Mouse (Mus musculus) mesoderm, embryonic 11.5 days (tissue): ENCODE results near the gene Myh9.

Experiments used
- DNase-seq: peaks from one replicate; pipeline ENCODE4 v3.0.0-alpha.2; 2012; ENCODE audit warnings: low read depth, low spot score

Gene Myh9

DNA sequence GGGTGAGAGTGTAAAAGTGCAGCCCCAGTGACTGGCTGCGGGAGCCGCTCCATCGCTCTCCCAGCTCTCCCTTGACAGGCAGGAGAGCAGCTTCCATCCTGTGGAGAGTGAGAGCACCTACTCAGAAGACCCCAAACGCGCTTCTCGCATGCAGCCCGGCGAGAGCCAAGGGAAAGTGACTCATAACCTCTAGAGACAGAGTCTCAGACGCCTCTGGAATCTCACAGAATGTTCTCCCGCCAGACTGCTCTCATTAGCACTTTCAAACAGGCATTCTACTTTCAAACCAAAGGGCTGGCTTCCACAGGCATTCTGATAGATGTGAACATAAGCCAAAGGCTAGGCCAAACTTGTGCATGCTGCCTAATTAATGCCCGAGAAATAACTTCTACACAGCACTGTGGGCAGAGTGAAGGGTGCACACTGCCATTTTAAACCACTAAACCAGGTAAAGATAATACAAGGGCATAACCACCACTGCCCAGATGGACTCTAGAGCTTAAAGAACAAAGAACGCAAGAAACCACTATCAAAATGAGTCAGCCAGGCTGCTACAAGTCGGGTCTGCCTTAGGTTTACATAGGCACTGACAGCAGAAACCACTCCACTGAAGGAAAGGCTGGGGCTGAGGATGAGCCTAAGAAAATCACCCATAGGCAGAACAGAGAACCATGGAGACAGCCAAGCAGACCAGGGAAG is 35.3 kb downstream of the Myh9 start:
- no peak for DNase-seq

DNA sequence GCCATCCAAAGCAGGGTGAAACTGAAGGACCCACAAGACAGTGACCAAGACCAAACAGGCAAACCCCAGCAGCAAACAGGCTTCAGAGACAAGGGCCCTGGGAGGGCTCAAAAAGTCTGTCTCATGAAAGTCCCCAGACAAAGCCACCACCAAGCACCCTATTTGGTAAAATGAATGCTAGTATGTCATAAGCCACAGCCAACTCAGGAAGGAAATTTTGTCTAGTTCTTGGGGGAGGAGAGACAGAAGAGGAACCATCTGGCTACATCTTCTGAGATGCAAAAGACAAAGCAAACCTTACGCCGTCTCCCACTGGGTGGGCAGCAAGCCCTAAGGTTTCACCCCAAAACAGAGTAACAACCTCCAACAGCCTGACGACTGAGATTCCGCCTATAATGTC is 36.3 kb downstream of the Myh9 start:
- no peak for DNase-seq

DNA sequence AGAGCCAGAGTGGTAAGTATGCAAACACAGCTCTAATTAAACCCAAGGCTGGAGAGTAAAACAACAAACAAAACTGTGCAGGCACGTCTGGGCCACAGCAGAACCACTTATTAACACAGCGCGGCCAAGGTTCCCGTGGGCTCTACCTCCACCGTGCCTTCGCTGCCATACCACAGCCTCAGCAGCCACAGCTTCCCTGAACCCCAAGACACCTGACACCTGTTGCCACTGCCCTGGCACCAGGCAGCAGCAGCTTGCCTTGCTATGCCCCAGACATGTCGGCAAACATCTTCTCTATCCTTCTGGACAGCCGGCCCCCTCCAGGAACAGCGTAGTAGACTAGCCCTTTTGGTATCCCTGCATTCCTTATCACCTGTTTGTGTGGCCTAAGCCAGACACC is 37.0 kb downstream of the Myh9 start:
- DNase-seq: no peak

DNA sequence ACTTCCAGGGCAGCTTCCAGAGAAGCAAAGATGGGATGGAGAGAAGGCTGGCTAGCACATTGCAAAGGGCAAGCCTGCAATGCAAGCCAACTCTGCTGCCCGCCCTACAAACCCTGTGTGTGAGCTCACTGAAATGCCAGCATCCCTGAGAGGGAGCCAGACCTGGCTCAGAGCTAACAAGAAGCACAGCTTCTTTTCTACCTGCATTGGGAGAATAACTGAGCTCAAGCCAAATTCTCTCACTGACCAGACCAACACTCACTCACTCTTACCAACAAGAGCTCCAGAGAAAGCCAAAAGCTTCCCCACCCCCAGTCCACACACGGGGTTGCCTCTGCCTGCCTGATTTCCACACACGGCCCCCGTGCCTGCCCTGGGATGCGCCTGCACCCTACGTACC is 37.5 kb downstream of the Myh9 start:
- DNase-seq: no peak

DNA sequence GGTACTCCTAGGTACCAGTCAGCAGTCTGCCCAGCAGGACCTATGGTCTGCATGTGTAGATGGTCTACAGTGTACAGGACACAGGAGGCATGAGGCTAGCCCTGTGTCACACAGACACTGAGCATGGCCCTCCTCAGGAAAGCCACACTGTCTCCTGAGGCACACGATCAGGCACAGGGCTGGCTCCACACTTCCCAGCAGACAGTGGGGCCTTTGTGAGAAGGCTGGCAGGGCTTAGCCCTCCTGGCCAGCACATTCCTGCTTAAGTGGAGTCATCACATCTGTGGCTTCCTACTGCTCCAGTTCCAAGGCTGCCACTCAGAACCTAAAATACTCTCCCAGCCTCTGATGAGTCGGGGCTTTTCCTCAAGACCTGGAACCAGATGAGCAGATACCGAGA is 38.2 kb downstream of the Myh9 start:
- DNase-seq: no peak

DNA sequence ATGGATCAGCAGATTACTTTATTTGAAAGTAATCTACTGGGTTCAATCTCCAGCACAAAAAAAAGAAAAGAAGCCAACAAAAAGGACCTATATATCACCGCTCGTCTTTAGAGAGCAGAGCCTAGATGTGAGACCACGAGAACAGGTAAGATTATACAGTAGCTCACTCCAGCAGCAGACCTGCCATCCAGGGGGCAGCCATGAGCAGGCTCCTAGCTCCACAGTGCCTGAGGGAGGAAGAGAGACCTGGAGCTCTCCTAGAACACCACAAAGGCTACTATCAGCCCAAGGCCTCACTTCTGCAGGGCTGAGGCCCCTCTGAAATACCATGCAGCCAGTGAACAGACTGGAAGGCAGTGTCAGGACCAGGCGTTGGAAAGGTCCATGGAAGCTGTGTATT is 39.0 kb downstream of the Myh9 start:
- no peak for DNase-seq

DNA sequence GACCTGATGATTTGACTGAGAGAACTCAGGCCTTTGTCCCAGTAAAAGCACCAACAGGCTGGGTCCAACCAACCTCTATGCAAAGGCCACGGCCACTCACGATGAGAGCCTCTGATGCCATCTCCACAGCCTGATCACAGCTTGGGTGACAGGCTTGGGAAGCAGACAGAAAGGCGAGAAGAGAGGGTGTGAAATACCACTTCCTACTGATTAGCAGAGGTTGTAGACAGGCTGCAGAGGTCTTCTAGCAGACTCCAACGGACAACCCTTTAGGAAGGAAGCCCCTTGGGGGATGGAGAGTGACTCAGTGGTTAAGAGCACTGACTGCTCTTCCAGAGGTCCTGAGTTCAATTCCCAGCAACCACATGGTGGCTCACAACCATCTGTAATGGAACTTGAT is 40.8 kb downstream of the Myh9 start:
- no peak for DNase-seq

DNA sequence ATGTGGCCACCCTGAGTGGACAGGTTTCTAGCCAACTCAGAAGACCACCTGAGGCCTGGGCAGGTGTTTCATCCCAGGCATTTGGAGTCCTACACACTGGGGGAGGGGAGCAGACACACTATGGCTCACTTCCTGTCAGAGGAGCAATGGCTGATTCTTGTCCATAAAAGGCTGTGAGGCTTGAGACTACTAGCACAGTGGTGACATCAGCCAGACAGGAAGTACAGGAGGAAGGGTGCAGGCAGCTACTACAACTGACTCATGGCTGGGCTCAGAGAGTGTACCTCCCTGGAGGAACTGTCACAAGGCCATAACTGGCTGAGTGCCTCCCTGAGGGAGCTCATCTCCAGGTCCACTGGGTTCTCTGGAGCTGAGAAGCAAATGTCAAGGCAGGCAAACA is 41.5 kb downstream of the Myh9 start:
- no peak for DNase-seq

DNA sequence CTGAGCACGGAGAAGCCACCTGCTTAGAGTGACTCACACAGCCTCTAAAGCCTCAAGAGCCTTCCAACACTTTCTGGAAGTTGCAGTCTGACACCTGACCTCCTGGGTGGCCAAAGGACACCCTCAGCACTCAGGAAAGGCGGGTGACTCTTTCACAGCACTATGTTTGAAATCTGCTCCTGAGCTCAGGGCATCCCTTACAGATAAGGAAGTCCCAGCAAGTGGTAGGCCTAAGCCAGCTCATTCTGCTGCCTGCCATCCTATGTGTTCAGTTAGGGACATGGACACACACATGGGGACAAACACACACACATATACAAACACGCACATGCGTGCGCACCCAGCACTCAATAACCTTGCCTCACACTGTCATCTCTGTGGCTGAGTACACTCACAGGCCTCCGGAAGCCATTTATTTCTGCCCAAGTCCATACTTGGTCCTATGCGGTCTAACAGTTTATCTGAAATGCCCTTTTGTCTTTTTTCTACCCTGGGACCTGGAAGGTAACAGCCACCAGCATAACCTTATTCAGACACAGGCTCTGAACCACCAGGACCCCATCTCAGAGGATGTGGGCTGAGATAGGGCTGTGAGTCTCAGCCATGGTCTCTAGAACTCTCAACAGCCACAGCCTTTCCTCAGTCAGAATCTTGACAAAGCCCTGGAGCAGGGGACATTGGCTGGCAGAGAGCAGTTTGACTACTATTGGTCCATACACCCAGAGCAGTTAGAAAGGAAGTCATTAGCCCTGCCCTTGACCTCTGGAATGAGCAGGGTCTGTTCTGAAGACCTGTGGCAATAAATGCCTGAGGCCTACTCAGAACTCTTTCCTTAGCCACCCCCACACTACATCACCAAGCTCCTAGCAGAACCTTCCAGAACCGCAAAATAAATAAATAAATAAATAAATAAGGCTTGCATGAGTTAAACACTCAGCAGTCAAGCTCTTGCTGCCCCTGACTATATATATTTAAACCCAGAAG is 42.2 kb downstream of the Myh9 start:
- DNase-seq: no peak

DNA sequence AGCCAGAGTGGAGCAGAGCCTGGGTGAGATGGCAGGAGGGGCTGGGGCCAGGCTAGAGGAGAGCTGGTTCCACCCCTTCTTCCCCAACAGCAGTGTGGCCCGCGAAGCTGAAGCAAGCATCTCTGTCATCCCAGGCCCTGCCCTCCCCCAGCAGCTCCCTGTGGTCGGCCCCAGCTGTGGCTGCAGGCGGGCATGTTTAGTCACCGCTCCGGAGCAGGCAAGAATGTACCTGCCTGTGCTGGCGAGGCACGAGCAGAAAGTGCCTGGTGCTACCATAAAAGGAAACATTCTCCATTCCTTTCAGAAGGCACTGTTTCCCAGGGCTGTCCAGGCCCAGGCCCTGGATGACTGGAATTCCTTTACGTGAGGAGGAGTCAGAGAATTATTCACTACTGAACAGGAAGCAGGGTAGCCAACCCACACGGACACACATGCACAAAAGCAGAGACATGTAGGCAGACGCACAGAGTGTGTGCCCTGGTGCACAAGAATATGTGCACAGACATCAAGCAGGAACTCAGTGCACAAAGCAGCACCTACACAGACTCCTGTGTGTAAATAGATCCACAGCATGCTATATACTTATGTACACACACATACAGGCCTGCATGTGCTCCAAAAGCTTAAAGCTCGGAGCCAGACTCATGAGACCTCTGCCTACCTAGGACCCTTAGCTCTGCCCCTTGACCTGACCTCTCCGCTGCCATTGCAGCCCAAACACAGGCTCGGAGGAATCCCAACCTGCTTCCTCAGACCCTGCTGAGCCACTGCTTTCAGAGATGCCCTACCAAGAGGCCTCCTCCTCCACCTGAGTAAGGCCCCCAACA is 43.1 kb downstream of the Myh9 start:
- peak; percentile 71 for DNase-seq

DNA sequence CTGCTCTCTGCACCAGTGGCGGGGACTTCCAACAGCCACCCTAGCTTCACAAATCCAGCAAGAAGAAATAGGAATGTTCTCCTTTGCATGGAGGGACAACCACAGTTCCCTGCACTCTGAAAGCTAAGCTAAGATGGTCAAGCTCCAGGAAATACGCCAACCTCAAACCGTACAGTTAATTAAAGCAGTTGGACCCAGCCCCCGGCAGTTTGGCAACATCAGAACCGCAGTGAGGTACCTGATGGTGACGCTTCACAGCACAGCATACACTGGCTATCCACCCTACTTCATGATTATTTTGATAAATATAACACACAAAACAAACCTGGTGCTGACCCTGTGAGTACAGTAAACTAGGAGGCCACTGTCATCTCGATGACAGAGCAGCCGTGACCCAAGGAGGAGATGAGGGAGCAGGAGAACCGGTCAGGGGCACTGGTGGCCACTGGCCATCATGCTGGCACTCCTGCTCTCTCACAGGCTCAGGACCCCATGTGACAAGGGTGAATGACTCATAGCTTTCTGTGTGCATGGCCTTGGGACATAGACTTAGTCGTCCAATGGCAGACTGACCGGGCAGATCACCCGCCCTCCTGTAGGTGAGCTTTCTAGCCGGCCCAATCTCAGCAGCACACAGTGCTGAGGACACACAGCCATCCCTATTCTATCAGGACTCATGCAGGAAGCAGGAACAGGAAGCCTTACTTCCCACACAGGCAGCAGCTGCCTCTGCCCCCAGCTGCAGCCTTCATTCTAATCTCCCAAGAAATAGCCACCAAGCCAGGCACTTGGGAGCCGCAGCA is 44.2 kb downstream of the Myh9 start:
- DNase-seq: no peak

DNA sequence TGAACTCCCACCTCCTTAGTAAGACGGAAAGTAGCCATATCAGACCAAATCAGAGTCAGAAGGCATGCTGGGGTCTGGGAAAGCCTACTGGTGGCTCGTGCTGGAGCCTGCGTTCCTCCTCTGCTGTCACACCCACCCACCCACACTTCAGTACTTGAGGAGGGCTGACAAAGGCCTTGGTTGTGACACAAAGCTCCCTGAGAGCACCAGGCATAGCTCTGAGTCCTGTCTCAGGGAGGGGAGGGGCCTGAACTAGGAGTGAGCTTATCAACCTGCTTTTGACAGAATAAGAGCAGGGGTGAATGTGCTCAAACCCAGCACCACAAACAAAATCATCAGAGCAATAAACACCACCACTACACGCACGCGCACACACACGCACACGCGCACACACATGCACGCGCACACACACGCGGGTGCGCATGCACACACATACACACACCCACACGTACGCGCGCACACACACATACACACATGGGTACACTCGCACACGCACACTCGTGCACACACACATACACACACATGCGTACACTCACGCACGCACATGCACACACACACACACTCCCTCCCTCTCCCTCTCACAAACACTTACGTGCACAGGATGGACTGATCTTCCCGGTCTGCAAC is 45.5 kb downstream of the Myh9 start:
- no peak for DNase-seq

DNA sequence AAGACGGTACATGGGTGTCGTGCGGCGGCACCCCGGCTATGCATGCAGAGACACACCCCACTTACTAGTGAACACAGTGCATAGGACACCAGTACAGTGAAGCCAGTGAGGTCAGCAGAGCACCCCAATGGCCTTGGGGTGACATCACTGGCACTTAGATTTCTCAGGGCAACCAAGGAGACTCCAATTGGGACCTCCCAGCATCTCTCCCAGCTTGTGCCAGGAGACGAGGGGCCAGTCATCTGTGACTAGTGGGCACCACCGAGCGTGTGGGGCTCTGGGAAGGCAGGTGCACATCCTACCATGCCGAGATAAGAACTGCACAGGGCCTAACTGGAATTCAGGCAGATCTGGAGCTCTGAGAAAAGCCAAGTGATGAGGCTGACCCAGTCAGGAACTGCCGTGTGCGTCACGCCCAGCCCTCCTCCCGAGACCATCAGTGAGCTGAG is 47.0 kb downstream of the Myh9 start:
- DNase-seq: no peak

DNA sequence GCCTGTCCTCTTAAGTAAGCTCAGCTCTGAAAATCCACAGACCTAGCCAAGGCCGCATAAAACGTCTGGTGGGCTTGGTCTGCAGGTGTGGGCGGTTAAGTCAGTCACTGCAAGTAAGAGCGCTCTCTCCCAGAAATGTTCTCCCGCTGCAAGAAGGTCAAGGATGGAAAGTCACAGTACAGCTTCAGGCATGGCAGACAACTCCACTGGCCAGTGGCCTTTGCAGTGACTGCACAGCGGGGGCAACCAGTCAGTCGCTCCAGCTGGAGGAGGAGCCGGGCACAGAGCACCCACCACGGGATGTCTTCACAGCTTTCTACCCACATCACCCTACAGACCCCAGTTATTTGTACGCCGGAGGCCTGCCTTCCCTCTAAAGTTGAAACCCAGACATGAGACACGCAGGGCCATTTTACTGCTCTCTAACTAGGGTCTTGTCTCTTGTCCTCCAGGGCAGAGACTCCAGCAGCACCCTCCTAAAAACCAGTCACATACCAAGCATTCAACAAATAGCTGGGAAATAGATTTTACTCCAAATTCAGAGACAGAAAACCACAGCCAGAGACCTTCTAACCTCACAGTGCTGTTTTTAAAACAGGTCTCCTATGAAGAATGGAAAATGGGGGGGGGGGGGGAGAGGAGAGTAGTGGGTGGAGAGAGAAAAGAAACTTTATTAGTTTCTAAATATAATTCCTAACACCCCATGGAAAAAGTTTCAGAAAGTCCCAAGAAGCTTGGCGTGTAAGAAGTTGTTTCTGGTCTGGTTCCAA is 47.7 kb downstream of the Myh9 start:
- no peak for DNase-seq

DNA sequence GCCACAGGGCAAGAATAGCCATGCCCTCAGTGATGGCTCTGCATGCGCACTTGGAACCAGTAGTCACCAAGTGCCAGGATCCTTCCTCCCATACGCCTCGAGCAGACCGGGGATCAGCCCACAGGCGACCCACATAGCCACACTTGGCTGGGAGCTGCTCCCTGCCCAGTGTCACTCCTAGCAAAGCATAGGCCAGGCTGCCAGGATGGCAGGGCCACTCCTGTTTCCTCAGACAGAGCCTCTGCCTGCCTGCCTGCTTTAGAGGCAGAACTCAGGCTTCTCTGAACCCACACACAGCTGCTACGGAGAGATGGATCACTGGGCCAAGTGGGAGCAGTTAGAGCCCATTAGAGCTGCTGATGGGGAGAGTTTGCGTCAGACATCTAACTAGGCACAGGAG is 48.4 kb downstream of the Myh9 start:
- no peak for DNase-seq

DNA sequence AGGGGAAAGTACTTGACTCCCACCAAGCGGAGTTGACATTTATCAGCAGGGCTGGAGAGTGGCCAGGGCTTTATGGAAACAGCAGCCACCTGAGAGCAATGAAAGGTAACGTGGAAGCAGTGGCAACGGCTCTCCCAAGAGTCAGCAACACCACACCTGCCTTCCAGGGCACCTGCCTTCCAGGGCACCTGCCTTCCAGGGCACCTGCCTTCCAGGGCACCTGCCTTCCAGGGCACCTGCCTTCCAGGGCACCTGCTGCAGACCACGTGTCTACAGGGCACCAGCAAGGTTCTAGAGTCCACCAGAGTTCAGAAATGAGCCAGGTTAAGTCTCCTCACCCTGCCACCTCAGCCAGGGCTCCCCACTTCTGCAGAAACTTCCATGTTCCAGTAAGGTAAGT is 48.9 kb downstream of the Myh9 start:
- DNase-seq: no peak

DNA sequence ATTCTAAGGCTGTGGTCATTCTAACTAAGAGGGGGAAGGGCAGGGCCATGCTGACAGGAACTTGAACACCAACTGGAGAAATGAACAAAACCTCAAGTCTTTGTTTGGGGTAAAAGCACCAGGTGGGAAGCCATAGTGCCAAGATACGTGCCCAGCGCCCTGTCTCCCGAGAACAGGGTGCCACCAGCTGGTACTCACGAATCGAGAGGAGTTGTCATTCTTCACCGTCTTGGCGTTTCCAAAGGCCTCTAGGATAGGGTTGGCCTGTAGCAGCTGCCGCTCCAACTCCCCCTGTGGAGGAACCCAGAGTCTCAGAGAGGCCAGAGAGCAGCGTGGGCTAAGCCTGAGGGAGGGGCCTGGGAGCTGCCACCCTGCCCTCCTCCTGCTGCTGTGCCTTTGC is 49.9 kb downstream of the Myh9 start:
- no peak for DNase-seq

DNA sequence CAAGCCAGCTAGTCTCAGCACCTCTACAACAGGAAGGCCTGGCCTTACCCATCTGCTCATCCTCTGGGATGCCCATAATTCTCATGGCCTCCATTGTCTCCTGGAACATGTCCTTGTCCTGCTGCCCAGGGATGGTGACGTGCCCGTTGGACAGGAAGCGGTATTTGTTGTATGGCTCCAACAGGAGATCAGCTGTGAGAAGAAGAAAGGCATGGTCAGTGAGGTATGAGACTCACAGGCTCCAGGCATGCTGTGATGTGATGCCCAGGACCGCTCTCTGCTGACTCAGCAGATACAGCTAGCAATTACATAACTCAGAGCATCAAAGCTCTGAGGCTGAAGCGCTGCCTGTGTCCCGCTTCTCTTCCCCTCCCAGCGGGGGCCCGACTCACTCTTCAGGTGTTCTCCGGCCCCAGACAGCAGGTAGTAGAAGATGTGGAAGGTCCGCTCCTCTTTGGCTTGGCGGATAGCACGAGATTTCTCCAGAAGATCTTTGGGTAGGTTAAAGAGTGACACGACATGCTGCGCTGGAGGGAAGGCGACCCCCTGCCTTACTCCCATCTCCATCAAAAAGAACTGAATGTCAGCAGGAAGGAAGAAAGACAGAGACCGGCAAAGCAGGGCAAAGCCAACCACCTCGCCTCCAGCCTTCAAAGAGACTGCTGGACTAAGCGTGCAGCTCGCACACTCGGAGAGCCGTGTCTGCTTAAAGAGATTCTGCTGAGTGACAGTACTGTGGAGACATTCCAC is 51.1 kb downstream of the Myh9 start:
- no peak for DNase-seq

DNA sequence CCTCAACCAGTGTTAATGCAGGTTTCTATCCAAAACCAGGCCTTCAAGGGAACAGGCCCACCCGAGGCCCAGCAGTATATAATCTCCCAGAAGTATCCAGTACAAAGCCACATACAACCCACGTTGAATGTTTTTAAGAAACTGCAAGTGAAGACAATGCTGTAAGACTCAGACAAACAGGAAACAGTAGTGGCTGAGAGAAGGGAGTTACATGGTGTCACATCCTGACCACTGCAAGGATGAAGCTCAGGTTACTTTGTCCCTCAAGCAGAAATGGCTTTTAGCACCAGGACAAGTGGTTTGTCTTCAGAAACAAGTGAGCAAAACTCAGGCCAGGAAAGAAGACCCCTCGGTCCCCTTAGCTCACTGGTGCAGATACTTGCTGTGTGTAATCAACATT is 52.8 kb downstream of the Myh9 start:
- DNase-seq: no peak
